Mouse (Mus musculus): ENCODE measurements around the gene Ccdc92b. TPM values are rescaled to one million over a fixed set of nuclear protein-coding genes. Genes with fewer than 3 reads are reported as not detected.

The Ccdc92b gene
- polyA plus RNA-seq, 1 experiment from 2014 or later = 0.38 TPM

DNA sequence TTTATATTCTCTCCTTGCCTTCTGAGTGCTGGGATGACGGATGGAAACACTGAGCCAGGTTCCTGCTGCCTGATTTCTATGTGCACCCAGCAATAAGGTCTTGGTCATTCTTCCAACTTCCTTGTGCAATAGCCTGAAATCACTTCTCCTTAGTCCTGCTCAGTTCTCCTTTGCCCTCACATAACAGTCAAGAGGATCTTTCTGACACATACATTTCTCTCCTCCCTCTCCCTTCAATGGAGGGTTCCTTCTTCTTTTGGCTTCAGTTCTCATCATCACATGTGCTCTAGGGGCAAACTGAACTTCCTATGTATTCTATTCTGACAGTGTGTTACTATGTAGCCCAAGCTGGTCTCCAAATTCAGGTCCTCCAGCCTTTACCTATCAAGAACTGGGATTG, 28.6 kb downstream of the Ccdc92b start:
- Histone ChIP-seq H3K9me3 (replicated peaks) (no peaks in the 10 kb centered on the region), H3K4me3 (replicated peaks) (no peak overlapping the region), H3K27ac (no peak overlapping the region), H3K36me3 (no peaks in the 10 kb centered on the region), H3K4me2 (no peak overlapping the region), H3K4me1 (peaks cover 36% of the 10 kb centered on the region), H3K9ac (no peak overlapping the region), H3K27me3 (no peaks in the 10 kb centered on the region)
- ATAC-seq (replicated peaks; ENCODE audit: low FRiP score) = no peak
- whole genome bisulfite sequencing = 97% methylated on average over 1 of the region's 1 CpGs

DNA sequence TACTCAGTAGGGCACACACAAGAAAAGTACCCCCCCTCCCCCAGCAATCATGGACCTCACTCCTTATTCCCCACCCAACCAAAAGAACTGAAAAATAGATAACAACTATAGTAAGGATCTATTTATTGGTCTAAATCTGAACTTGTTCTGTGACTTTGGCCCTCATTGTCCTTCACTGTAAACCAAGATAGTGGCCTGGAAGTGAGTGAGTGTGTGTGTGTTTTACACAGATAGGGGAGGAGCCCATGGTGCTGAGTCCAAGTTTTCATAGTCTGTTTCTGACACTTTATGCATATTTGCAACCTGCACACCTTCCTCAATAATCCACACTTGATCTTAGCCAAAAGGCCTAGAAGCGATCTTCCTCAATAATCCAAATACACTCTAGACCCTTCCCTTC, 29.3 kb downstream of the Ccdc92b start:
- Histone ChIP-seq H3K36me3 (no peaks in the 10 kb centered on the region), H3K4me1 (peaks cover 43% of the 10 kb centered on the region), H3K27ac (peak overlapping the region; percentile 92), H3K9ac (peak overlapping the region; percentile 87), H3K4me2 (peak overlapping the region; percentile 89), H3K27me3 (no peaks in the 10 kb centered on the region), H3K4me3 (replicated peaks) (peak overlapping the region; percentile 98), H3K9me3 (replicated peaks) (no peaks in the 10 kb centered on the region)
- ATAC-seq (replicated peaks; ENCODE audit: low FRiP score) = peak; percentile 10; the same call in 1 of the 2 replicates
- WGBS = 0% methylated on average over 1 of the region's 1 CpGs

DNA sequence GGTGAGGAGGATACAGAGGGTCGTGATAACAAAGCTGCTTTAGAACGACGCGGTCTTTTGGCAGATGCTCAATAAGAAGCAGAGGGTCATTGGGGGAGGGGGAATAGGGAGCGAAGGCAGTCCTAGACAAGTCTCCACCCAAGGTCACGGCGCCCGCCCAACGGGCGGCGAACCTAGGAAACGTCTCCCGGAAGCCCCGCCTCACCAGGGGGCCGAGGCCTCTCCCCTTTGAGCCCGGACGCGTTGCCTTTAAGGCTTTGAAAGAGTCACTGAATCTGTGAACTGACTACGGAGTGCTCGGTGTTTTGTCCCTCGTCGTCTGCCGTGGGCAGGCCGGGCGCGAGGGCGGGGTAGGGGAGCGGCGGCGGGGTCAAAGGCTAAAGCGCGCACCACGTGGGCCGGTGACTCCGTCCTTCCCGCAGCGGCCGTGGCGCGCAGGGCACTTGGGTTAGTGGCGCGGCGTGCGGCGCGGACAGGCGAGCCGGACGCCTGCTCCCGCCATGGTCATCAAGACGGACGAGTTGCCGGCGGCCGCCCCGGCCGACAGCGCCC, 29.8 kb downstream of the Ccdc92b start, which contains the start of gene Cluh:
Cluh (plus strand) TSS at position 401 of the 552 bp plus-strand sequence.
- H3K27ac ChIP-seq = peak within 1 kb of the TSS; percentile 92
- no peaks in the 10 kb centered on the region for H3K27me3 ChIP-seq
- peaks cover 46% of the 10 kb centered on the region for H3K4me1 ChIP-seq
- H3K9ac ChIP-seq = peak within 1 kb of the TSS; percentile 87
- no peaks in the 10 kb centered on the region for H3K9me3 ChIP-seq (replicated peaks)
- ATAC-seq (replicated peaks; ENCODE audit: low FRiP score) = peak; percentile 90
- H3K4me3 ChIP-seq (replicated peaks) = peak within 1 kb of the TSS; percentile 98
- H3K4me2 ChIP-seq = peak within 1 kb of the TSS; percentile 89
- no peaks in the 10 kb centered on the region for H3K36me3 ChIP-seq
- WGBS = under 1% methylated on average over 56 of the region's 58 CpGs

DNA sequence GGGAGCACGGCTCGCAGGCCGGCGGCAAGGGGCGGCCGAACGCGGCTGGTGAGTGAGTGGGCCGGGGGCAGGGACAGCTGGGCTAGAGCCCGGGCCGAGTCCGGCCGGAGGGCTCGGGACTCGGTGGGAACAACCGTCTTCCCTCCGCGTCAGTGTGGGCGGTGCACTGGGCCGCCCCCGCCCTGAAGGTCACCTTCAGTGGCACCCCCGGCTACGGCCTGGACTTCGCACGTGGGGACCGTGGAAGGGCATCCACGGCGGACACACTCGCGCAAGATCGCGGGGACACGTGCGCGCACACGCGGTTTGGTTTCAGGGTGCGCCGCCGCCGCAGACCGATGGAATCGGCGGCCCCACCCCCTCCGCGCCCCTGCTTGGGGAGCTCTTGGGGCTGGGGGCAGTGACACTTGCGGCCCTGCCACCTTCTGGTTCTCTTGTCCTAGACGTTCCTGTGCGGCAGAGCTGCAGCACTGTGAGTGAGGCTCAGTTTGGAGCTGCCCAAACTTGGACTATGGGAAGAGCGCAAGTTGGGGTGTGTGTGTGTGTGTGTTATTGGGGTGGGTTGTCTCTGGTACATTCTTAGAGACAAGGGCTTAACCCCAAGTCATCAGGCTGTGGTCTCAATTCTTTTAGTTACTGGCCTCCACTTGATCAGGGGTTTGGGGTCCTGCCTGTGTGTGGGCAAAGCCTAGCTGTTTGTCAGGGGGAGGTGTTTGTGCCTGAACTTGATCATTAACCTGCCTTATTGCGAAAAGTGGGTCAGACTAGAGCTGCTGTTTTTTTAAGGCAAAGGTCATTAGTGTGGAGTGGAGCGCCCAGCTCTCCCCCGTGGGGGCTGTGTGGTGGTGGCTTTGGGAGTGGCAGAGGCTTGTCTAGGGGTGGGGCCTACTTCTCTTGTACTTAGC, 30.5 kb downstream of the Ccdc92b start:
- under 1% methylated on average over 53 of the region's 53 CpGs for WGBS
- peak; percentile 55 for ATAC-seq (replicated peaks; ENCODE audit: low FRiP score)
- no peaks in the 10 kb centered on the region for H3K36me3 ChIP-seq

DNA sequence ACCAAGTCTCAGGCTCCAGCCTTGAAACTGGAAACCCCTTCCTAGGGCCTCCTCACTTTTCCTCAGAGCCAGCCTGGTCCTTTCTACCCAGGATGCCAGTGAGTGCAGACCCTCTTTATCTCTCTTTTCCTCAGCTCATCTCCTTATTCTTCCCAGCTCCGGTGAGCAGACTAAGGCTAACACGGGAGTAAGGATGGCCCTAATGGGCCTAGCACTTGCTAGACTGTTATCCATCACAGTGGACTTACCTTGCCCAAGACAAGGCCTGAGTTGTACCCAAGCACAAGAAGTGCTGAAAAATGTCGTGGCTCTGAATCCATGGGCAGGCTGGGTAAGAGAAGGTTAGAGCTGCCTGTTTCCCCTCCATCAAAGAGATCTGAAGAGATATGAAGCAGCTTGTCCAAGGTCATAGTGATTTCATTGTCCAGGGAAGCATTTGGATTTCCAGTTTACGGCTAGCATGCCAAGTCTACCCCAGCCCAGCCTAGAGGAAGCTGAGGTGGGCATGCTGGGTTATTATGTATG, 31.2 kb downstream of the Ccdc92b start:
- Histone ChIP-seq H3K27ac (peak overlapping the region; percentile 92), H3K4me3 (replicated peaks) (peak overlapping the region; percentile 98), H3K27me3 (no peaks in the 10 kb centered on the region), H3K9ac (peak overlapping the region; percentile 21), H3K4me2 (peak overlapping the region; percentile 89), H3K9me3 (replicated peaks) (no peaks in the 10 kb centered on the region), H3K4me1 (peaks cover 47% of the 10 kb centered on the region), H3K36me3 (no peaks in the 10 kb centered on the region)
- ATAC-seq (replicated peaks; ENCODE audit: low FRiP score) = no peak
- 46% methylated on average over 4 of the region's 4 CpGs for WGBS

More for the DNA sequence above, 30.5 kb downstream of the Ccdc92b start:
- Histone ChIP-seq H3K9me3 (replicated peaks) (no peaks in the 10 kb centered on the region), H3K4me3 (replicated peaks) (peak overlapping the region; percentile 98), H3K27me3 (no peaks in the 10 kb centered on the region), H3K27ac (peak overlapping the region; percentile 92), H3K9ac (peak overlapping the region; percentile 87), H3K4me2 (peak overlapping the region; percentile 89), H3K4me1 (peaks cover 47% of the 10 kb centered on the region)

DNA sequence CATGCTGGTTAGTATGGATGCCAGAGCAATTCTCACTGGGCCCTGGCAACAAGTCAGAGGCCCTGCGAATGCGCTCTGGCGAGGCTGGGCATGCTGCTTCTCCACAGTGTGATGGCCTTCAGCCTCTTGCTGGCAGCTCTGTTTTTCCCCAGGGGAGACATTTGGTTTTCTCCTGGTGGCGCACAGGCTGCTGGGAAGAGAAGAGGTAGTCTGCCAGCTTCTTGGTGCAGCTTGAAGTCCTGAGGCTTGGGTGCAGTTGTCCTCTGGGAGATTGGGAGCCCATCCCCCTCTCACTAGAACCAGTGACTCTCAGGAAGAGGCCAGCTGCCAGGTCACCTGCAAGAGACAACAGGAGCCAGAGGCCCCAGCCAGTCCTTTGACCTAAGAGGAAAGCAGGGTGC, 33.4 kb downstream of the Ccdc92b start:
- 81% methylated on average over 4 of the region's 4 CpGs for WGBS
- H3K36me3 ChIP-seq = peaks cover 16% of the 10 kb centered on the region

DNA sequence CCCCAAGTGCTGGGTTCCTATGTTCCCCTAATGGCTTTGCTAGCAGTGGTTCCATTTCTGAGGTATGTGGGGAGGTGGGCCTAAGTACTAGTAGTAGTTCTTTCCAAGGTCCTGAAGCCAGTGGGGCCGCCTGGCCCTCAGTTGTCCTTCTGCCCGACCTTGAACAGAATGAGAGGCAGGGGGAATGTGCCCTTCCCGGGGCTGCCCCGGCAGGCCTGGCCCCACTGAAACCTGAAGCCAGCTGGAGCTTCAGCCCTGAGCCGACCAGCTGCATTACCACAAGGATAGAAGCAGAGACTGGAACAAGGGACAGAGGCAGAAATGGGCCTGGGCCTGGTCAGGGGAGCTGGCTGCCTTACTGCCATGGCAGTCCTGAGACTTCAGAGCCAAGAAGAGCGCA, 34.0 kb downstream of the Ccdc92b start:
- Histone ChIP-seq H3K4me2 (peak overlapping the region; percentile 13; the same call in 1 of the 2 replicates), H3K4me3 (replicated peaks) (no peak overlapping the region), H3K27me3 (no peaks in the 10 kb centered on the region), H3K27ac (peak overlapping the region; percentile 37; the same call in 1 of the 2 replicates), H3K36me3 (peaks cover 22% of the 10 kb centered on the region), H3K9ac (no peak overlapping the region), H3K4me1 (peaks cover 47% of the 10 kb centered on the region), H3K9me3 (replicated peaks) (no peaks in the 10 kb centered on the region)
- WGBS = 25% methylated on average over 6 of the region's 6 CpGs
- no peak for ATAC-seq (replicated peaks; ENCODE audit: low FRiP score)

More for the DNA sequence above, 33.4 kb downstream of the Ccdc92b start:
- no peak overlapping the region for H3K4me3 ChIP-seq (replicated peaks)
- ATAC-seq (replicated peaks; ENCODE audit: low FRiP score) = no peak
- peaks cover 47% of the 10 kb centered on the region for H3K4me1 ChIP-seq
- peak overlapping the region; percentile 37; the same call in 1 of the 2 replicates for H3K27ac ChIP-seq
- no peaks in the 10 kb centered on the region for H3K9me3 ChIP-seq (replicated peaks)
- H3K4me2 ChIP-seq = peak overlapping the region; percentile 13; the same call in 1 of the 2 replicates
- H3K9ac ChIP-seq = no peak overlapping the region
- no peaks in the 10 kb centered on the region for H3K27me3 ChIP-seq

DNA sequence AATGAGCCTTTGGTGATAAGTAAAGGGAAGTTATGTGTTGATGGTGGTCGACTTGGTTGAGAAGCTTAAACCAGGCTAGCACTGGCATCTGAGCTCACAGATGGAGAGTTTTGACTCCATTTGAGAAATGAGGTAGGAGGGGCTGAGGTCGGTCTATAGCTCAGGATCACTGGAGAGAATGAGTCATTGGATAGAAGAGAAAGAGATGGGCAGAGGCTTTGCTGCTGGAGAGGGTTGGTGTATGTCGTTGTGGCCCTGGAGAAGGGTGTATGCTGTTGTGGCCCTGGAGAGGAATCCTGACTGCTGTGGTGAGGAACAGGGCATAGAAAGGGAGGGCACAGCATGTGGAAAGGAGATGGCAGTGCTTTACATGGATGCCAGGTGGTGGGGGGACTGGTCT, 36.5 kb downstream of the Ccdc92b start:
- H3K4me1 ChIP-seq = peaks cover 31% of the 10 kb centered on the region
- no peak overlapping the region for H3K4me2 ChIP-seq
- no peak overlapping the region for H3K27ac ChIP-seq
- H3K36me3 ChIP-seq = peaks cover 48% of the 10 kb centered on the region
- H3K4me3 ChIP-seq (replicated peaks) = no peak overlapping the region
- no peak for ATAC-seq (replicated peaks; ENCODE audit: low FRiP score)
- H3K9me3 ChIP-seq (replicated peaks) = no peaks in the 10 kb centered on the region
- WGBS = 86% methylated on average over 3 of the region's 3 CpGs
- H3K27me3 ChIP-seq = no peaks in the 10 kb centered on the region
- no peak overlapping the region for H3K9ac ChIP-seq

DNA sequence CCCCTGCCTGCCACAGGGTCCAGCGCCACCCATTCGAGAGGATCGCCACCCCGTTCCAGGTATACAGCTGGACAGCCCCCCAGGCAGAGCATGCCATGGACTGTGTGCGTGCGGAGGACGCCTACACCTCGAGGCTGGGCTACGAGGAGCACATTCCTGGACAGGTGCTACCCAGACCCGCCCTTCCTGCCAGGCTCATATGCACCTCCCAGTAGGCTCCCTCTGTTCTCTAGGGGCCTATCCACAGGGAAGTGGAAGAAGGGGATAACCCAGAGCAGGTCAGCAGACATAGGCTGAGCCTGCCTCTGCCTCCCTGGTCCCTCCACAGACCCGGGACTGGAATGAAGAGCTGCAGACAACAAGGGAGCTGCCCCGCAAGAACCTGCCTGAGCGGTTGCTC, 40.9 kb downstream of the Ccdc92b start:
- Histone ChIP-seq H3K27ac (no peak overlapping the region), H3K4me2 (no peak overlapping the region), H3K9ac (no peak overlapping the region), H3K36me3 (peaks cover 91% of the 10 kb centered on the region), H3K27me3 (no peaks in the 10 kb centered on the region), H3K4me1 (no peaks in the 10 kb centered on the region), H3K9me3 (replicated peaks) (no peaks in the 10 kb centered on the region), H3K4me3 (replicated peaks) (no peak overlapping the region)
- ATAC-seq (replicated peaks; ENCODE audit: low FRiP score) = no peak
- 94% methylated on average over 13 of the region's 13 CpGs for whole genome bisulfite sequencing

DNA sequence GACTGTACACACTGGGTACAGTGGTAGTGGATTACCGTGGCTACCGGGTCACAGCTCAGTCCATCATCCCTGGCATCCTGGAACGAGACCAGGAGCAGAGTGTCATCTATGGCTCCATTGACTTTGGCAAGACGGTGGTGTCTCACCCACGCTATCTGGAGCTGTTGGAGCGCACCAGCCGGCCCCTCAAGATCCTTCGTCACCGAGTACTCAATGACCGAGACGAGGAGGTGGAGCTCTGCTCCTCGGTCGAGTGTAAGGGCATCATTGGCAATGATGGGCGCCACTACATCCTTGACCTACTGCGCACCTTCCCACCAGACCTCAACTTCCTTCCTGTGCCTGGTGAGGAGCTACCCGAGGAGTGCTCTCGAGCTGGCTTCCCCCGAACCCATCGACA, 42.2 kb downstream of the Ccdc92b start:
- no peaks in the 10 kb centered on the region for H3K27me3 ChIP-seq
- H3K4me1 ChIP-seq = no peaks in the 10 kb centered on the region
- ATAC-seq (replicated peaks; ENCODE audit: low FRiP score) = no peak
- H3K9me3 ChIP-seq (replicated peaks) = no peaks in the 10 kb centered on the region
- H3K4me3 ChIP-seq (replicated peaks) = no peak overlapping the region
- no peak overlapping the region for H3K4me2 ChIP-seq
- H3K36me3 ChIP-seq = peaks cover 100% of the 10 kb centered on the region
- 94% methylated on average over 19 of the region's 19 CpGs for WGBS
- no peak overlapping the region for H3K9ac ChIP-seq
- no peak overlapping the region for H3K27ac ChIP-seq

DNA sequence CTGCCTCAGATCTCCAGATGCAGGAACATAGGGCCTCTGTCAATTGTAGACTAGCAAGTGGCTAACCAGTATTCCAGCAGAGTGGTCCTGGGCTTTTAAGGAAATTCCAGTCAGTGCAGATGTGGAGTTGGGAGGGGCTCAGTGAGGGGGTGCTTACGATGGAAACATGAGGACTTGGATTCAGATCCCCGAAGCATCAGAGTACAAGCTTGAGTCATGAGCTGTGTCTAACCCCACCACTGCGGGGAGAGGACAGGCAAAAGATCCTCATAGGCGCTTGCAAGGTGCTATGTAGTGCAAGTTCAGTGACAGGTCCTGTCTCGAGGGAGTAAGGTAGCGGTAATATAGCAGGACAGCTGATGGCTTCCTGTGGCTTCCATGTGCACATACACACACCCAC, 42.8 kb downstream of the Ccdc92b start:
- Histone ChIP-seq H3K27me3 (no peaks in the 10 kb centered on the region), H3K4me3 (replicated peaks) (no peak overlapping the region), H3K9ac (no peak overlapping the region), H3K4me1 (no peaks in the 10 kb centered on the region), H3K9me3 (replicated peaks) (no peaks in the 10 kb centered on the region), H3K27ac (no peak overlapping the region), H3K4me2 (no peak overlapping the region), H3K36me3 (peaks cover 100% of the 10 kb centered on the region)
- ATAC-seq (replicated peaks; ENCODE audit: low FRiP score) = no peak
- 87% methylated on average over 6 of the region's 6 CpGs for WGBS

DNA sequence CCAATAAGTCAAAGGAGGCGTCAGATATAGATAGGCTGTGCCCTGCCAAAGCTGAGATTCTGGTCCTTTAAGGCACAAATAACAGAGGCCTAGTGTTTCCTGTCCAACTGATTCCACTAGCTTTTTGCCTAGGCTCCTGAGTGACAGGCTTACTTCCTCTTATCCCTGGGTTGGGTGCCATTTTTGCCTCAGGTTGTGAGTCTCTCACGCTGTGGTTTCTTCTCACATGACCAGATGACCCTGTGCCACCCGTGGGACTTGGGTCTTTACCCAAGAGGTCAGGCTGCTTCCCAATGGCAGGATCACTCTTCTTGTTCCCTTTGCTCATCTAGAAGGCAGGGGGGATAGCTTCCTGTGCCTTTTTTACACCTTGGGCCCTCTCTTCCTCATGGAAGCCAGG, 44.9 kb downstream of the Ccdc92b start:
- ATAC-seq (replicated peaks; ENCODE audit: low FRiP score) = no peak
- no peaks in the 10 kb centered on the region for H3K4me1 ChIP-seq
- WGBS = 85% methylated on average over 3 of the region's 3 CpGs
- no peaks in the 10 kb centered on the region for H3K27me3 ChIP-seq
- no peak overlapping the region for H3K4me2 ChIP-seq
- no peak overlapping the region for H3K4me3 ChIP-seq (replicated peaks)
- no peak overlapping the region for H3K9ac ChIP-seq
- peaks cover 100% of the 10 kb centered on the region for H3K36me3 ChIP-seq
- no peak overlapping the region for H3K27ac ChIP-seq
- no peaks in the 10 kb centered on the region for H3K9me3 ChIP-seq (replicated peaks)

Data from kidney, embryonic 15.5 days (tissue).